Mouse (Mus musculus): ENCODE measurements around the gene Gsg1l. TPM values are rescaled to one million over a fixed set of nuclear protein-coding genes. Genes with fewer than 3 reads are reported as not detected.

Gene Gsg1l
- polyA plus RNA-seq, 1 experiment from 2014 or later = 1.4 TPM

GRCm38 (mm10) chr7:126080949-126081654 is 1.1 kb downstream of the Gsg1l start:
- Histone ChIP-seq H3K9ac (peak overlapping the region; percentile 58; the same call in 1 of the 2 replicates), H3K9me3 (no peaks in the 10 kb centered on the region), H3K27me3 (peaks cover 66% of the 10 kb centered on the region), H3K36me3 (no peaks in the 10 kb centered on the region), H3K4me3 (peak overlapping the region; percentile 59), H3K27ac (no peak overlapping the region), H3K4me1 (peaks cover 10% of the 10 kb centered on the region; the same call in 1 of the 2 replicates), H3K4me2 (replicated peaks) (peak overlapping the region; percentile 99)
- WGBS = 16% methylated on average over 16 of the region's 16 CpGs
- no peak for ATAC-seq (ENCODE audit: insufficient number of reproducible peaks, insufficient read depth, low FRiP score, low TSS enrichment)

DNA sequence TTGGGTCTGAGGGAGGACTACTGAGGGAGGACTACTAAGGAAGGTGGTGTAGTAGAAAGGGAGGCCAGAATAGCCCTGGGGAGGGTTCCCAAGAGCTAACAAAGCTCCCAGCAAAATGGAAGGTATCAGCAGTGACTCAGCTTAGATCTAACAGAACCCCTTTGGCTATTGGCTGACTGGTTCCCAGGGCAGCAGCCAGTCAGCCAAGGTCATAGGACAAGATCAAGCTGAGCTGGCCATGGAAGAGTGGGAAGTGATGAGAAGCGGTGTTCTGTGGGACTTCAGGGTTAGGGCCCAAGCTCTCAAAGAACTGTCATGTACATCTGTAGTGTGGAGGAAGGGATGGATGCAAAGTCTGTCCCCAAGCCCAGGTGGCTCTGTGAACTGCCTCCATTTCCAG is 5.3 kb downstream of the Gsg1l start:
- Histone ChIP-seq H3K27ac (no peak overlapping the region), H3K4me2 (replicated peaks) (no peak overlapping the region), H3K4me3 (no peak overlapping the region), H3K36me3 (no peaks in the 10 kb centered on the region), H3K27me3 (peaks cover 37% of the 10 kb centered on the region), H3K9me3 (no peaks in the 10 kb centered on the region), H3K9ac (no peak overlapping the region), H3K4me1 (peaks cover 6% of the 10 kb centered on the region; the same call in 1 of the 2 replicates)
- ATAC-seq (ENCODE audit: insufficient number of reproducible peaks, insufficient read depth, low FRiP score, low TSS enrichment) = no peak
- 76% methylated on average over 1 of the region's 1 CpGs for WGBS

GRCm38 (mm10) chr7:126075058-126075457 is 7.2 kb downstream of the Gsg1l start:
- ATAC-seq (ENCODE audit: insufficient number of reproducible peaks, insufficient read depth, low FRiP score, low TSS enrichment) = no peak

GRCm38 (mm10) chr7:126070321-126070720 is 11.9 kb downstream of the Gsg1l start:
- Histone ChIP-seq H3K4me3 (no peak overlapping the region), H3K9me3 (no peaks in the 10 kb centered on the region), H3K4me2 (replicated peaks) (no peak overlapping the region), H3K4me1 (0 out of 2 replicates have a peak, but pooled peaks cover 5% of the 10 kb centered on the region), H3K27me3 (0 out of 2 replicates have a peak, but pooled peaks cover 3% of the 10 kb centered on the region), H3K27ac (no peak overlapping the region), H3K36me3 (no peaks in the 10 kb centered on the region), H3K9ac (no peak overlapping the region)
- no peak for ATAC-seq (ENCODE audit: insufficient number of reproducible peaks, insufficient read depth, low FRiP score, low TSS enrichment)
- WGBS = 92% methylated on average over 4 of the region's 4 CpGs

More at GRCm38 (mm10) chr7:126075058-126075457, 7.2 kb downstream of the Gsg1l start:
- no peaks in the 10 kb centered on the region for H3K36me3 ChIP-seq
- 54% methylated on average over 9 of the region's 9 CpGs for WGBS
- H3K4me3 ChIP-seq = no peak overlapping the region
- H3K4me2 ChIP-seq (replicated peaks) = no peak overlapping the region
- no peaks in the 10 kb centered on the region for H3K9me3 ChIP-seq
- no peak overlapping the region for H3K9ac ChIP-seq
- H3K27me3 ChIP-seq = peaks cover 18% of the 10 kb centered on the region
- no peak overlapping the region for H3K27ac ChIP-seq
- H3K4me1 ChIP-seq = no peaks in the 10 kb centered on the region

- Histone ChIP-seq H3K36me3 (no peaks in the 10 kb centered on the region), H3K4me1 (0 out of 2 replicates have a peak, but pooled peaks cover 5% of the 10 kb centered on the region), H3K27me3 (no peaks in the 10 kb centered on the region), H3K27ac (no peak overlapping the region), H3K4me2 (replicated peaks) (no peak overlapping the region), H3K9ac (no peak overlapping the region), H3K4me3 (no peak overlapping the region), H3K9me3 (no peaks in the 10 kb centered on the region)
- no peak for ATAC-seq (ENCODE audit: insufficient number of reproducible peaks, insufficient read depth, low FRiP score, low TSS enrichment)
- 55% methylated on average over 14 of the region's 14 CpGs for WGBS
Measured at GRCm38 (mm10) chr7:126066777-126067176, 15.4 kb downstream of the Gsg1l start.

- WGBS = 74% methylated on average over 5 of the region's 5 CpGs
- Histone ChIP-seq H3K4me2 (replicated peaks) (no peak overlapping the region), H3K36me3 (no peaks in the 10 kb centered on the region), H3K9ac (no peak overlapping the region), H3K27me3 (no peaks in the 10 kb centered on the region), H3K4me1 (0 out of 2 replicates have a peak, but pooled peaks cover 5% of the 10 kb centered on the region), H3K27ac (no peak overlapping the region), H3K4me3 (no peak overlapping the region), H3K9me3 (no peaks in the 10 kb centered on the region)
- ATAC-seq (ENCODE audit: insufficient number of reproducible peaks, insufficient read depth, low FRiP score, low TSS enrichment) = no peak
Measured at GRCm38 (mm10) chr7:126065243-126065876, 16.9 kb downstream of the Gsg1l start.

- Histone ChIP-seq H3K4me2 (replicated peaks) (no peak overlapping the region), H3K27me3 (no peaks in the 10 kb centered on the region), H3K9ac (no peak overlapping the region), H3K4me1 (peaks cover 8% of the 10 kb centered on the region), H3K36me3 (no peaks in the 10 kb centered on the region), H3K9me3 (no peaks in the 10 kb centered on the region), H3K27ac (no peak overlapping the region), H3K4me3 (no peak overlapping the region)
- ATAC-seq (ENCODE audit: insufficient number of reproducible peaks, insufficient read depth, low FRiP score, low TSS enrichment) = no peak
- WGBS = 57% methylated on average over 4 of the region's 4 CpGs
Measured at GRCm38 (mm10) chr7:126062228-126062627, 20.0 kb downstream of the Gsg1l start.

- Histone ChIP-seq H3K36me3 (no peaks in the 10 kb centered on the region), H3K27me3 (no peaks in the 10 kb centered on the region), H3K4me1 (peaks cover 8% of the 10 kb centered on the region), H3K27ac (no peak overlapping the region), H3K9ac (no peak overlapping the region), H3K9me3 (no peaks in the 10 kb centered on the region), H3K4me2 (replicated peaks) (no peak overlapping the region), H3K4me3 (no peak overlapping the region)
- WGBS = 71% methylated on average over 7 of the region's 7 CpGs
- ATAC-seq (ENCODE audit: insufficient number of reproducible peaks, insufficient read depth, low FRiP score, low TSS enrichment) = no peak
Measured at GRCm38 (mm10) chr7:126058918-126059317, 23.3 kb downstream of the Gsg1l start.

DNA sequence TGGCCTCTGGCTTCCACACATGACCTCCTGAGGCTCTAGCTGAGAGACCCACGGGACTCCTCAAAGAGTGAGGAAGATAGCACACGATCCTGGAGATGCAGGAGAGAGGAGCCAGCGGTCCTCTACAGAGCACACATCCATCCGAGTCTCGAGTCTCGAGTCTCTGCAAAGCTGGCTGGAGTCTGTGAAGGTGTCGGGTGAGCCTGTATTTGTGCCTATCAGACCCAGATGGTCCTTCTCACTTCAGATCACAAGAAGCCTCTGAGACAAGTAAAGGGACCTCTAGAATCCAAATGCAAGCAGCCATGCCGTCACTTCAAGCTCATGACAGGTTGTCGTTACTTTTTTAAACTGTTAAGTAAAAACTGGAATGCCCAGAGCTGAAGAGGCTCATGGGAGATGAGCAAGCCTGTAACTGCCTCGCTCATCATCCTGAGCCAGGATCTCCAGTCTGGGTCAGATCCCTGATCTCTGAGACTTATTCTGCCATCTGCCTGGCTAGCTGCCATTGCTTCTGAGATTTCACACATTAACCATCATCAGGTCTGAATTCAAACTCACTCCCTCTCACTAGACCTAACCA is 24.8 kb downstream of the Gsg1l start:
- H3K9me3 ChIP-seq = no peaks in the 10 kb centered on the region
- H3K27ac ChIP-seq = no peak overlapping the region
- H3K4me2 ChIP-seq (replicated peaks) = no peak overlapping the region
- no peaks in the 10 kb centered on the region for H3K36me3 ChIP-seq
- peaks cover 8% of the 10 kb centered on the region for H3K4me1 ChIP-seq
- H3K4me3 ChIP-seq = no peak overlapping the region
- no peak for ATAC-seq (ENCODE audit: insufficient number of reproducible peaks, insufficient read depth, low FRiP score, low TSS enrichment)
- no peaks in the 10 kb centered on the region for H3K27me3 ChIP-seq
- 75% methylated on average over 10 of the region's 10 CpGs for WGBS
- no peak overlapping the region for H3K9ac ChIP-seq

GRCm38 (mm10) chr7:126054574-126054973 is 27.6 kb downstream of the Gsg1l start:
- no peak overlapping the region for H3K9ac ChIP-seq
- no peaks in the 10 kb centered on the region for H3K9me3 ChIP-seq
- H3K36me3 ChIP-seq = no peaks in the 10 kb centered on the region
- no peak for ATAC-seq (ENCODE audit: insufficient number of reproducible peaks, insufficient read depth, low FRiP score, low TSS enrichment)
- H3K27ac ChIP-seq = no peak overlapping the region
- no peak overlapping the region for H3K4me2 ChIP-seq (replicated peaks)
- 56% methylated on average over 6 of the region's 6 CpGs for WGBS
- no peaks in the 10 kb centered on the region for H3K27me3 ChIP-seq
- no peak overlapping the region for H3K4me3 ChIP-seq
- peaks cover 8% of the 10 kb centered on the region for H3K4me1 ChIP-seq

- Histone ChIP-seq H3K4me2 (replicated peaks) (no peak overlapping the region), H3K27ac (no peak overlapping the region), H3K9ac (no peak overlapping the region), H3K4me3 (no peak overlapping the region), H3K4me1 (no peaks in the 10 kb centered on the region), H3K9me3 (no peaks in the 10 kb centered on the region), H3K36me3 (no peaks in the 10 kb centered on the region), H3K27me3 (no peaks in the 10 kb centered on the region)
- 76% methylated on average over 7 of the region's 7 CpGs for WGBS
- no peak for ATAC-seq (ENCODE audit: insufficient number of reproducible peaks, insufficient read depth, low FRiP score, low TSS enrichment)
Measured at GRCm38 (mm10) chr7:126053618-126054017, 28.6 kb downstream of the Gsg1l start.

DNA sequence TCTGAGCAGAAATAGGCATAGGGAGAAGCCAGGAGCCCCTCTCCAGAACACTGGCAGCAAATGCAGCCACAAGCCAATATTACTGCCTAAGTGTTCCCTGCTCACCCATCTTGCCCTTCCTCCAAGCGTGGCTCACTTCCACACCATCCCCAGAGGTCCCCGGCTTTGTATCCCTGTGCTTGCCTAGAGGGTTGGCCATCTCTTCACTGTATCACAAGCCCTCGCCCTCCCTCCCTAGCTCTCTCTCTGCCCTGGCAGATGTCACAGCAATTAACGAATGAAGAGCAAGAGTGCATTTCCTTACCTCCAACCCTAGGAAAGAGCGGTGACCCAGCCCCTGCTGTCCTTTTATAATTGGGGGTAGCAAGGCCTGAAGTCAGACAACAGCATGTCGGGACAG is 30.3 kb downstream of the Gsg1l start:
- H3K4me2 ChIP-seq (replicated peaks) = no peak overlapping the region
- 37% methylated on average over 6 of the region's 6 CpGs for WGBS

More for the DNA sequence above, 30.3 kb downstream of the Gsg1l start:
- Histone ChIP-seq H3K4me3 (no peak overlapping the region), H3K27me3 (no peaks in the 10 kb centered on the region), H3K27ac (no peak overlapping the region), H3K9ac (no peak overlapping the region), H3K9me3 (no peaks in the 10 kb centered on the region), H3K36me3 (no peaks in the 10 kb centered on the region), H3K4me1 (no peaks in the 10 kb centered on the region)
- no peak for ATAC-seq (ENCODE audit: insufficient number of reproducible peaks, insufficient read depth, low FRiP score, low TSS enrichment)

Data from embryonic facial prominence, embryonic 12.5 days (tissue).